8 mouse cellular contexts compared by ENCODE assay signal in genomic region chr8:92854673-92855072, GRCm38 (mm10). TPM values are rescaled to one million over a fixed set of nuclear protein-coding genes. Genes with fewer than 3 reads are reported as not detected.
DNase-seq lines count a peak whose midpoint lies in the region; ATAC-seq and TF ChIP-seq lines count a peak whose summit lies in the region.

No protein-coding gene starts in this region.

- H3K4me2 ChIP-seq in neural tube, embryonic 12.5 days (replicated peaks) = peak overlapping the region; percentile 81
- H3K4me2 ChIP-seq in liver, embryonic 14.5 days (ENCODE audit: low read depth) = peak overlapping the region; percentile 58
- H3K4me2 ChIP-seq in stomach, embryonic 16.5 days (ENCODE audit: low read depth, low read length) = peak overlapping the region; percentile 68

- WGBS in neural tube, embryonic 12.5 days = 93% methylated on average over 3 of the region's 3 CpGs
- WGBS in liver, embryonic 14.5 days (ENCODE audit: insufficient replicate concordance) = 50% methylated on average over 3 of the region's 3 CpGs
- 84% methylated on average over 3 of the region's 3 CpGs for WGBS in stomach, embryonic 16.5 days

- H3K36me3 ChIP-seq in neural tube, embryonic 12.5 days = no peaks in the 10 kb centered on the region
- no peaks in the 10 kb centered on the region for H3K36me3 ChIP-seq in liver, embryonic 14.5 days (replicated peaks; ENCODE audit: control insufficient read depth, insufficient read depth, low read depth)
- H3K36me3 ChIP-seq in stomach, embryonic 16.5 days (ENCODE audit: control insufficient read depth, insufficient read depth, low read length) = no peaks in the 10 kb centered on the region

- no peak for TF ChIP-seq CTCF in gastrocnemius, adult 2 months (IDR thresholded peaks at IDR 0.05)
- no peak for TF ChIP-seq CTCF in liver, embryonic 14.5 days (IDR thresholded peaks at IDR 0.05; ENCODE audit: low read depth)

- no peak for ATAC-seq in neural tube, embryonic 12.5 days (ENCODE audit: low FRiP score, low read depth)
- no peak for ATAC-seq in liver, embryonic 14.5 days (ENCODE audit: insufficient read depth)
- ATAC-seq in stomach, embryonic 16.5 days (ENCODE audit: insufficient read depth, low FRiP score) = no peak

- DNase-seq in gastrocnemius, adult 2 months = no peak
- DNase-seq in gastrocnemius, postnatal 4 days (ENCODE audit: low spot score in 2 of 2) = no peak
- no peak for DNase-seq in neural tube, embryonic 10.5 days (ENCODE audit: extremely low spot score, low spot score)
- no peak for DNase-seq in liver, embryonic 14.5 days (ENCODE audit: low read depth in 3 of 3, low spot score in 3 of 3)
- DNase-seq in thymus, postnatal 14 days = no peak
- no peak for DNase-seq in natural killer cell, adult 2 months (ENCODE audit: low spot score in 2 of 2)

- H3K4me3 ChIP-seq in gastrocnemius, adult 2 months = peak overlapping the region; percentile 76
- H3K4me3 ChIP-seq in neural tube, embryonic 12.5 days = no peak overlapping the region
- H3K4me3 ChIP-seq in liver, embryonic 14.5 days (ENCODE audit: insufficient read depth in 1 of 2, low read depth in 2 of 2, low read length in 2 of 2) = no peak overlapping the region
- H3K4me3 ChIP-seq in stomach, embryonic 16.5 days (replicated peaks; ENCODE audit: low read length) = peak overlapping the region; percentile 73; the same call in 1 of the 2 replicates

- H3K27ac ChIP-seq in gastrocnemius, adult 2 months = no peak overlapping the region
- H3K27ac ChIP-seq in neural tube, embryonic 12.5 days = no peak overlapping the region
- no peak overlapping the region for H3K27ac ChIP-seq in liver, embryonic 14.5 days
- H3K27ac ChIP-seq in stomach, embryonic 16.5 days (ENCODE audit: low read length) = 0 out of 2 replicates have a peak overlapping the region, but pooled peaks have one; percentile 15

- no peaks in the 10 kb centered on the region for H3K9me3 ChIP-seq in neural tube, embryonic 12.5 days
- H3K9me3 ChIP-seq in liver, embryonic 14.5 days (ENCODE audit: control insufficient read depth, low read length) = no peaks in the 10 kb centered on the region
- H3K9me3 ChIP-seq in stomach, embryonic 16.5 days (replicated peaks; ENCODE audit: control insufficient read depth, low read length) = no peaks in the 10 kb centered on the region

- no peak overlapping the region for H3K9ac ChIP-seq in neural tube, embryonic 12.5 days
- H3K9ac ChIP-seq in liver, embryonic 14.5 days (replicated peaks) = no peak overlapping the region
- no peak overlapping the region; the same call in 1 of the 2 replicates for H3K9ac ChIP-seq in stomach, embryonic 16.5 days (ENCODE audit: low read length)

- TF ChIP-seq EP300 in liver, embryonic 14.5 days (IDR thresholded peaks at IDR 0.05; ENCODE audit: low read depth) = no peak

- H3K4me1 ChIP-seq in neural tube, embryonic 12.5 days = no peaks in the 10 kb centered on the region
- H3K4me1 ChIP-seq in liver, embryonic 14.5 days (replicated peaks; ENCODE audit: control insufficient read depth in 2 of 2, insufficient read depth in 2 of 2, low read length in 1 of 2) = no peaks in the 10 kb centered on the region; a peak in 2 of 4 replicates
- H3K4me1 ChIP-seq in stomach, embryonic 16.5 days (ENCODE audit: control insufficient read depth, insufficient read depth, low read length) = peaks cover 28% of the 10 kb centered on the region

- intact Hi-C loops in gastrocnemius, adult 2 months (cut with DNase I) = no loop called here

- H3K27me3 ChIP-seq in neural tube, embryonic 12.5 days (replicated peaks) = peaks cover 18% of the 10 kb centered on the region
- H3K27me3 ChIP-seq in liver, embryonic 14.5 days (ENCODE audit: control insufficient read depth, insufficient read depth, low read length) = peaks cover 4% of the 10 kb centered on the region; the same call in 1 of the 2 replicates
- no peaks in the 10 kb centered on the region; the same call in 1 of the 2 replicates for H3K27me3 ChIP-seq in stomach, embryonic 16.5 days (ENCODE audit: control insufficient read depth, insufficient read depth, low read length)

RNA-seq across cellular contexts. Expression of gene Lpcat2, which starts 0.5 kb away (rescaled TPM):
- total RNA-seq in gastrocnemius, adult 2 months (2021) = under 1 TPM; 0.15 to 0.22 TPM
- total RNA-seq in gastrocnemius, postnatal 4 days (2021) = 1 to 10 TPM; 2.2 to 2.5 TPM
- polyA plus RNA-seq in neural tube, embryonic 12.5 days (2016; fragmentation: Nextera tagmentation; extraction: Ambion mirVana) = 7.8 and 8.4 TPM in 2 replicates
- 1.00 and 1.7 TPM in 2 replicates for polyA plus RNA-seq in liver, embryonic 14.5 days (2012; rRNA removed)
- polyA plus RNA-seq in liver, embryonic 14.5 days (2014; fragmentation: Nextera tagmentation; extraction: Ambion mirVana) = 3.3 and 3.6 TPM in 2 replicates
- 12.2 and 13.2 TPM in 2 replicates for polyA plus RNA-seq in stomach, embryonic 16.5 days (2015; fragmentation: Nextera tagmentation; extraction: Ambion mirVana)

RNA-seq across cellular contexts. Expression of gene Mmp2, which starts 27.6 kb away (rescaled TPM):
- total RNA-seq in gastrocnemius, adult 2 months (2021) = 10 to 100 TPM; 35.5 to 75.4 TPM
- 100 to 1,000 TPM; 234 to 294 TPM for total RNA-seq in gastrocnemius, postnatal 4 days (2021)
- 58.1 and 64.3 TPM in 2 replicates for polyA plus RNA-seq in neural tube, embryonic 12.5 days (2016; fragmentation: Nextera tagmentation; extraction: Ambion mirVana)
- 4.2 and 5.4 TPM in 2 replicates for polyA plus RNA-seq in liver, embryonic 14.5 days (2012; rRNA removed)
- 8.1 and 8.8 TPM in 2 replicates for polyA plus RNA-seq in liver, embryonic 14.5 days (2014; fragmentation: Nextera tagmentation; extraction: Ambion mirVana)
- polyA plus RNA-seq in stomach, embryonic 16.5 days (2015; fragmentation: Nextera tagmentation; extraction: Ambion mirVana) = 149 and 166 TPM in 2 replicates

RNA-seq across cellular contexts. Expression of gene Capns2, which starts 46.5 kb away (rescaled TPM):
- not detected for total RNA-seq in gastrocnemius, adult 2 months (2021)
- under 1 TPM; 0.36 to 0.37 TPM for total RNA-seq in gastrocnemius, postnatal 4 days (2021)
- polyA plus RNA-seq in neural tube, embryonic 12.5 days (2016; fragmentation: Nextera tagmentation; extraction: Ambion mirVana) = 0.32 and 0.47 TPM in 2 replicates
- polyA plus RNA-seq in liver, embryonic 14.5 days (2012; rRNA removed) = 0.11 TPM in 1 of 2 replicates, not detected in the other
- not detected in 2 replicates for polyA plus RNA-seq in liver, embryonic 14.5 days (2014; fragmentation: Nextera tagmentation; extraction: Ambion mirVana)
- 19.5 and 32.7 TPM in 2 replicates for polyA plus RNA-seq in stomach, embryonic 16.5 days (2015; fragmentation: Nextera tagmentation; extraction: Ambion mirVana)

Comparison
In these comparisons a context has a peak if more than half of its experiments do, and no peak if none do; other contexts are left out.
1. H3K4me3 ChIP-seq: peak in gastrocnemius, adult 2 months (single experiment) and stomach, embryonic 16.5 days (single experiment); none in neural tube, embryonic 12.5 days (single experiment) and liver, embryonic 14.5 days (0 of 2).
2. RNA of gene Capns2, which starts 46.5 kb away (polyA plus RNA-seq): 19.5 to 32.7 TPM in stomach, embryonic 16.5 days; 0.32 to 0.47 TPM in neural tube, embryonic 12.5 days and 0.11 TPM in liver, embryonic 14.5 days; every median in the first group is over 10 times any median in the second.
3. Peak in every context shown above with its lines, with median percentiles within 50 percentile points of each other: H3K4me2 ChIP-seq.